Mouse (Mus musculus): Measurements from ENCODE around the gene Iba57. TPM values are rescaled to one million over a fixed set of nuclear protein-coding genes. Genes with fewer than 3 reads are reported as not detected.

Gene Iba57
- polyA plus RNA-seq, 1 experiment from 2014 or later, result 3.8 TPM

GRCm38 (mm10) chr11:59196230-59196629 is 32.7 kb upstream of the Iba57 start:
- Histone ChIP-seq H3K4me2 (replicated peaks) (no peak overlapping the region), H3K4me3 (no peak overlapping the region), H3K9ac (no peak overlapping the region), H3K36me3 (peaks cover 12% of the 10 kb centered on the region), H3K27me3 (no peaks in the 10 kb centered on the region), H3K4me1 (peaks cover 4% of the 10 kb centered on the region), H3K27ac (no peak overlapping the region), H3K9me3 (no peaks in the 10 kb centered on the region)
- ATAC-seq (ENCODE audit: insufficient number of reproducible peaks, insufficient read depth, low FRiP score, low TSS enrichment), result no peak

DNA sequence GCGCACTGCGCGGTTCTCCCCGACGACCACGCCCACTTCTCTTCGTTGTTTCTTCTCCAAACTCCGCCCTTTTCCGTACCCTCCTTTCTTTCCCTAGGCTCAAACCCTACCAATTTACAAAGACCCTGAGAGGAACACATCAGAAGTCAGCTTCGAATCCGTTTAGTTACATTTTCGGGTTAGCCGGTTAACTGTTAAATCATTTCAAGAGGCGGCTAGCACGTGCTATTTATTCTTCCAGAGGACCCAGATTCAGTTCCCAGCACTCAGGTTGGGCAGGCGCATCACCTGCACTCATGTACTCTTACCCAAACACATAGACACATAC is 28.5 kb upstream of the Iba57 start, which contains the start of gene Guk1:
Guk1 (minus strand) TSS at position 154 of the 328 bp plus-strand sequence.
- Histone ChIP-seq H3K4me2 (replicated peaks) (peak within 1 kb of the TSS; percentile 54), H3K9ac (peak within 1 kb of the TSS; percentile 64), H3K27me3 (no peaks in the 10 kb centered on the region), H3K9me3 (no peaks in the 10 kb centered on the region), H3K4me3 (peak within 1 kb of the TSS; percentile 64), H3K36me3 (no peaks in the 10 kb centered on the region), H3K27ac (peak within 1 kb of the TSS; percentile 89), H3K4me1 (peaks cover 6% of the 10 kb centered on the region)
- WGBS, result 4% methylated on average over 16 of the region's 16 CpGs
- ATAC-seq (ENCODE audit: insufficient number of reproducible peaks, insufficient read depth, low FRiP score, low TSS enrichment), result no peak

DNA sequence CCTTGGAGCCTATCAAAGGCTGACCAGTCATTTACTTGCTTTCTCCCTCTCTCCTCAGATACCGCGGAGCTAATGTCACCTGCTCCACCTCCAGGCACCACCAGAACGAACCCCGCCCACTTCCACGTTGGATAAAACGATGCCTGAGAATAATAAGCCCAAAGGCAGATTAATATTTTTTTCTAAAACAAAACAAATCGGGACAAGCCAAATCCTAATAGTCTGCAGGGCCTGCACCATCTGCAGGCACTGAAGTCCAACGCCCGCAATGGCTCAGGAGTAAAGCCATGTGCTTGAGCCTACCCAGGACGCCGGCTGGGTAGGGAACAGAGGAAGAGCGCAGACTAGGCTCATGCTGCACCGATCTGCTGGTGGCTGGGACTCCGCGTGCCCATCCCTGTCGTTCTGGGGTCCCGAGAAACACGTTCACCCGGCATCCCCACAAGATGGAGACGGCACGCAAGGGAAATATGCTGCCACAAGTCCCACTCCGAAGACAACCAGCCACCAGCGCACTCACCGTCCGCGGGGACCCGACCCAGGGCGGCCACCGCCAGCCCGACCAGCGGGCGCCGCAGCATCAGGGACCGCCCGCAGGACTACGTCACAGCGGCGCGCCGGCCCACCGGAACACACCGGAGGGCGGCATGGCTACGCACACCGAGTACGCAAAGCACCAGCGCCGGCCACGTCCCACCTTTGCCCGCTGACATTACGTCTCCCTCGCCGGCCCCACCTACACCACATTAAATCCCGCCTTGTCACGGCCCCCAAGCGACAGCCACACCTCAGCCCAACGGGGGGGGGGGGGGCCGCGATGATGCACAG is 27.9 kb upstream of the Iba57 start:
- no peaks in the 10 kb centered on the region for H3K9me3 ChIP-seq
- H3K27me3 ChIP-seq, result no peaks in the 10 kb centered on the region
- H3K9ac ChIP-seq, result peak overlapping the region; percentile 64
- no peaks in the 10 kb centered on the region for H3K36me3 ChIP-seq
- H3K4me1 ChIP-seq, result peaks cover 6% of the 10 kb centered on the region
- H3K4me3 ChIP-seq, result peak overlapping the region; percentile 64
- H3K27ac ChIP-seq, result peak overlapping the region; percentile 89
- ATAC-seq (ENCODE audit: insufficient number of reproducible peaks, insufficient read depth, low FRiP score, low TSS enrichment), result peak; percentile 85
- peak overlapping the region; percentile 54 for H3K4me2 ChIP-seq (replicated peaks)
- WGBS, result under 1% methylated on average over 57 of the region's 59 CpGs

GRCm38 (mm10) chr11:59187706-59188105 is 24.2 kb upstream of the Iba57 start:
- no peaks in the 10 kb centered on the region for H3K9me3 ChIP-seq
- H3K4me3 ChIP-seq, result no peak overlapping the region
- peaks cover 27% of the 10 kb centered on the region for H3K36me3 ChIP-seq
- H3K9ac ChIP-seq, result no peak overlapping the region
- 81% methylated on average over 6 of the region's 6 CpGs for WGBS
- H3K27me3 ChIP-seq, result no peaks in the 10 kb centered on the region
- H3K4me1 ChIP-seq, result peaks cover 6% of the 10 kb centered on the region
- no peak overlapping the region for H3K4me2 ChIP-seq (replicated peaks)
- H3K27ac ChIP-seq, result no peak overlapping the region
- no peak for ATAC-seq (ENCODE audit: insufficient number of reproducible peaks, insufficient read depth, low FRiP score, low TSS enrichment)

DNA sequence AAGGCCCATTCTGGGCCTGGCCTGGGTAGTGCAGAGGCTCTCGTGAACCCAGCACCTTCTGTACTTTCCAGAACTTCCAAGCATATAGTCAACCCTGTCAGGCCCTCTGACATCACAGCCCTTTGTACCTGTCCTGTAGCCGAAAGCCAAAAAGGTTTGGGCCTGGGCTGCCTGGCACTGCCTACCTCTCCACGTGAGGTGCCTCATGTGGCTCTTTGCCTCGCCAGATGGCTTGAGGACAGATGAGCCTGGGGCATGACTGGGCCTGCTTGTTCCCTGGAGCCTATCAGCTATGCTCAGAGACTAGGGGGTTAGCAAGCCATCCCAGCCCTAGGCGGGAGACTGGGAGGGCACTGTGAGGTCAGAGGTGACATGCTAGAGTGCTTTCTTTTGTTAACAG is 22.0 kb upstream of the Iba57 start:
- Histone ChIP-seq H3K27me3 (no peaks in the 10 kb centered on the region), H3K27ac (no peak overlapping the region), H3K9ac (no peak overlapping the region), H3K4me2 (replicated peaks) (no peak overlapping the region), H3K4me1 (no peaks in the 10 kb centered on the region), H3K4me3 (no peak overlapping the region), H3K36me3 (peaks cover 31% of the 10 kb centered on the region), H3K9me3 (no peaks in the 10 kb centered on the region)
- no peak for ATAC-seq (ENCODE audit: insufficient number of reproducible peaks, insufficient read depth, low FRiP score, low TSS enrichment)
- WGBS, result 77% methylated on average over 5 of the region's 5 CpGs

- Histone ChIP-seq H3K4me3 (no peak overlapping the region), H3K27me3 (peaks cover 13% of the 10 kb centered on the region), H3K4me2 (replicated peaks) (no peak overlapping the region), H3K9me3 (no peaks in the 10 kb centered on the region), H3K27ac (no peak overlapping the region), H3K4me1 (no peaks in the 10 kb centered on the region), H3K9ac (no peak overlapping the region), H3K36me3 (peaks cover 31% of the 10 kb centered on the region)
- 42% methylated on average over 3 of the region's 3 CpGs for WGBS
- ATAC-seq (ENCODE audit: insufficient number of reproducible peaks, insufficient read depth, low FRiP score, low TSS enrichment), result no peak
Measured at GRCm38 (mm10) chr11:59183821-59184220, 20.3 kb upstream of the Iba57 start.

- Histone ChIP-seq H3K36me3 (peaks cover 31% of the 10 kb centered on the region), H3K4me3 (no peak within 1 kb of the TSS), H3K9ac (no peak within 1 kb of the TSS), H3K4me1 (no peaks in the 10 kb centered on the region), H3K27me3 (peaks cover 22% of the 10 kb centered on the region), H3K4me2 (replicated peaks) (no peak within 1 kb of the TSS), H3K27ac (no peak within 1 kb of the TSS), H3K9me3 (no peaks in the 10 kb centered on the region)
- WGBS, result 49% methylated on average over 3 of the region's 3 CpGs
- ATAC-seq (ENCODE audit: insufficient number of reproducible peaks, insufficient read depth, low FRiP score, low TSS enrichment), result no peak
Measured at GRCm38 (mm10) chr11:59182864-59183331, 19.4 kb upstream of the Iba57 start, which contains the start of gene Gjc2. Gene Gjc2, minus strand, starts transcription at chr11:59183213.

DNA sequence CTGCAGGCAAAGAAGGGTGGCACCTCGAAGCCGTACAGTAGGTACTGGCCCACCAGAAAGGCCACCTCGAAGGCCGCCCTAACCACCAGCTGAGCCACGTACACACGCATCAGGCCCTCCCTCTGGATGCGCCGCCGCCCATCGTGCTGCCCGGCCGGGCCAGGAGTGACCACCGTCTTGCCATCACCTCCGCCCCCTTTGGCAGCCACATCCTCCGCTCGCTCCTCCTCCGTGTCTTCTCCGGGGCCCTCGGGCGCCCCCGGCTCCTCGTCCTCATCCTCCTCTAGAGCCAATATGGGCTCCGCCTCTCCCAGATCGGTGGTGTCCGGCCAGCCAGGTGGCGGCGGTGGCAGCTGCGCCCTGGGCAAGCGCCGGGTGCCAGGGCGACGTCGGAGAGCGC is 13.4 kb upstream of the Iba57 start:
- H3K4me3 ChIP-seq, result peak overlapping the region; percentile 19; the same call in 1 of the 2 replicates
- no peak for ATAC-seq (ENCODE audit: insufficient number of reproducible peaks, insufficient read depth, low FRiP score, low TSS enrichment)

DNA sequence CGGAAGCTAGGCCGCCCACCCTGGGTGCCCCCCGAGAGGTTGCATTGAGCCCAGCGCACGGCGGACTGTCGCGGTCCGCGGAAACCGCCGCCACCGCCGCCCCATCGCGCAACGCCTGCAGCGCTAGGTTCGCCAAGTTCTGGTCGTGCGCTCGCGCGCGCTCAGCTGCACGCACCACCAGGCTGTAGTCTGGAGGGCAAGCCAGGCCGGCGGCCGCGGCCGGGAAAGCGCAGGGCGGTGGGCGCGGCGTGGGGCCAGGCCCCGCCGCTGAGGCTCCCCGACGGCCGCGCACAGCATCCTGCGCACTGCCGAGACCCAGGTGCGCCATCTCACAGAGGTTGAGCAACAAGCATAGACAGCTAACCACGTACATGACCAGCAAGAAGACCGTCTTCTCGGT is 12.9 kb upstream of the Iba57 start:
- 3% methylated on average over 44 of the region's 48 CpGs for WGBS
- Histone ChIP-seq H3K9ac (no peak overlapping the region), H3K27me3 (peaks cover 69% of the 10 kb centered on the region), H3K9me3 (no peaks in the 10 kb centered on the region), H3K4me1 (no peaks in the 10 kb centered on the region), H3K36me3 (no peaks in the 10 kb centered on the region), H3K4me3 (peak overlapping the region; percentile 19; the same call in 1 of the 2 replicates), H3K27ac (no peak overlapping the region), H3K4me2 (replicated peaks) (peak overlapping the region; percentile 37)
- no peak for ATAC-seq (ENCODE audit: insufficient number of reproducible peaks, insufficient read depth, low FRiP score, low TSS enrichment)

More for the DNA sequence above, 13.4 kb upstream of the Iba57 start:
- no peaks in the 10 kb centered on the region for H3K36me3 ChIP-seq
- H3K27ac ChIP-seq, result no peak overlapping the region
- peak overlapping the region; percentile 37 for H3K4me2 ChIP-seq (replicated peaks)
- H3K27me3 ChIP-seq, result peaks cover 69% of the 10 kb centered on the region
- H3K9ac ChIP-seq, result no peak overlapping the region
- no peaks in the 10 kb centered on the region for H3K4me1 ChIP-seq
- 10% methylated on average over 34 of the region's 34 CpGs for WGBS
- no peaks in the 10 kb centered on the region for H3K9me3 ChIP-seq

GRCm38 (mm10) chr11:59174189-59174838 is 10.8 kb upstream of the Iba57 start:
- Histone ChIP-seq H3K4me3 (no peak overlapping the region), H3K36me3 (no peaks in the 10 kb centered on the region), H3K27ac (no peak overlapping the region), H3K4me1 (no peaks in the 10 kb centered on the region), H3K4me2 (replicated peaks) (no peak overlapping the region), H3K9ac (no peak overlapping the region), H3K27me3 (peaks cover 61% of the 10 kb centered on the region), H3K9me3 (no peaks in the 10 kb centered on the region)
- 62% methylated on average over 6 of the region's 6 CpGs for WGBS
- ATAC-seq (ENCODE audit: insufficient number of reproducible peaks, insufficient read depth, low FRiP score, low TSS enrichment), result no peak

DNA sequence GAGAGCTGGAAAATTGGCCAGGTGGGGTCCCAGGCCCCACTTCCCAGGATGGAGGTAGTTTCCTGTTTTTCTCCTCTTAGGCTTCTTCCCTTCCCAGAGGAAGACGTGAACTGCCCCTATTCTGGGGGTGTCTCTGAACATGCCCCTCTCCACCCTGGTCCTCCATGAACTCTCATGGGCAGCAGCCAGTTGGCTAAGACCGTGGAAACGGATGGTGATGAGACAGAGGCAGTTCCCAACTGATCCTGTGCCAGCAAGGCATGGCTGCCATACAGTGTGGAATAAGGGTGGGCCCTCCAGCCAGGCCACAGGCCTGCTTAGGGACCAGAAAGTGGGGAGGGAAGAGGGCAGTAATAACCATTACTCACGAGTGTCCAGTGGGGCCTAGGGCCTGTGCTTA is 7.0 kb upstream of the Iba57 start:
- peaks cover 23% of the 10 kb centered on the region for H3K27me3 ChIP-seq
- H3K4me2 ChIP-seq (replicated peaks), result no peak overlapping the region
- H3K4me1 ChIP-seq, result no peaks in the 10 kb centered on the region
- H3K9me3 ChIP-seq, result no peaks in the 10 kb centered on the region
- ATAC-seq (ENCODE audit: insufficient number of reproducible peaks, insufficient read depth, low FRiP score, low TSS enrichment), result no peak
- no peak overlapping the region for H3K4me3 ChIP-seq
- no peak overlapping the region for H3K27ac ChIP-seq
- no peak overlapping the region for H3K9ac ChIP-seq
- H3K36me3 ChIP-seq, result no peaks in the 10 kb centered on the region
- WGBS, result 79% methylated on average over 4 of the region's 4 CpGs

- Histone ChIP-seq H3K9me3 (no peaks in the 10 kb centered on the region), H3K4me3 (no peak overlapping the region), H3K4me2 (replicated peaks) (no peak overlapping the region), H3K4me1 (no peaks in the 10 kb centered on the region), H3K36me3 (no peaks in the 10 kb centered on the region), H3K27me3 (peaks cover 16% of the 10 kb centered on the region), H3K27ac (no peak overlapping the region), H3K9ac (no peak overlapping the region)
- 52% methylated on average over 3 of the region's 3 CpGs for WGBS
- ATAC-seq (ENCODE audit: insufficient number of reproducible peaks, insufficient read depth, low FRiP score, low TSS enrichment), result no peak
Measured at GRCm38 (mm10) chr11:59169807-59170206, 6.3 kb upstream of the Iba57 start.

Data from embryonic facial prominence, embryonic 12.5 days (tissue).